Mouse (Mus musculus): ENCODE data around the gene Sh3d19. TPM values are rescaled to one million over a fixed set of nuclear protein-coding genes. Genes with fewer than 3 reads are reported as not detected.
A peak's percentile ranks its signal among the peaks of the same experiment; 100 is the strongest.
"Not testable (repeated sequence)": the region's sequence is repeated elsewhere in the genome, so short reads cannot be mapped to it uniquely, and the experiment has no call there.

The Sh3d19 gene
- total RNA-seq, 2 experiments from 2014 or later = 15.4 to 18.2 TPM

- no peak for DNase-seq
These were observed 123.0 kb downstream of the Sh3d19 start for GRCm38 (mm10) chr3:86093907-86094306.

- no peak for DNase-seq
These were observed 131.0 kb downstream of the Sh3d19 start for GRCm38 (mm10) chr3:86101956-86102355.

- no peak for DNase-seq
These were observed 132.8 kb downstream of the Sh3d19 start for GRCm38 (mm10) chr3:86103449-86104291.

DNA sequence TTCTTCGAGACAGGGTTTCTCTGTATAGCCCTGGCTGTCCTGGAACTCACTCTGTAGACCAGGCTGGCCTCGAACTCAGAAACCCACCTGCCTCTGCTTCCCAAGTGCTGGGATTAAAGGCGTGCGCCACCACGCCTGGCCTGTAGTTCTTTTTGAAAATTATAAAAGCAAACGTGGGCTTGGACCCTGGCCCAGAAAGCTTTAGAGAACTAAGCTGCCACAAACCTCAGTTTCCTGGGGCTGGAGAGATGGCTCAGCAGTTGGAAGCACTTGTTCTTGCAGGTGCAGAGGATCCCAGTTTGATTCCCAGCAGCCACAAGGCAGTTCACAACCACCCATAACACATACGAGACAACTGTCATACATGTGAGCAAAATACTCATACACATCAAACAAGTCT is 133.5 kb downstream of the Sh3d19 start:
- not testable (repeated sequence) for DNase-seq

DNA sequence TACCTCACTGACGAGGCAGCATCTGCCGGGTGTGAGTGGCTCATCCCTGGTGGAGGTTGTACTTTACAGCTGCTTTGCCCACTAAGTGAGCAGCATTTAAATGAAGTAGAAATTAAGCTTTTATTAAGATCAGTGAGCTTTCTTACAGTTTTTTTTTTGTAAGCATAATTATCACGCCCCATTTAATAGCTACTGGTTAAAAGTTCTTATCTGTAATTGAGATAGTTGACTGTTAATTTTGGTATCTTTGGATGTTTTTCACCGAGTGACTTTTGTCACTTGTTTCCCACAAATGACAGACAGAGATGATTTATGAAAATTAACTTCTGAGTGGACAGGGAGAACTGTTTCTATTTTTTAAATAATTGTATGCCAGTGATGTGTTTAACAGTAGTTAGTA is 134.0 kb downstream of the Sh3d19 start:
- no peak for DNase-seq

DNA sequence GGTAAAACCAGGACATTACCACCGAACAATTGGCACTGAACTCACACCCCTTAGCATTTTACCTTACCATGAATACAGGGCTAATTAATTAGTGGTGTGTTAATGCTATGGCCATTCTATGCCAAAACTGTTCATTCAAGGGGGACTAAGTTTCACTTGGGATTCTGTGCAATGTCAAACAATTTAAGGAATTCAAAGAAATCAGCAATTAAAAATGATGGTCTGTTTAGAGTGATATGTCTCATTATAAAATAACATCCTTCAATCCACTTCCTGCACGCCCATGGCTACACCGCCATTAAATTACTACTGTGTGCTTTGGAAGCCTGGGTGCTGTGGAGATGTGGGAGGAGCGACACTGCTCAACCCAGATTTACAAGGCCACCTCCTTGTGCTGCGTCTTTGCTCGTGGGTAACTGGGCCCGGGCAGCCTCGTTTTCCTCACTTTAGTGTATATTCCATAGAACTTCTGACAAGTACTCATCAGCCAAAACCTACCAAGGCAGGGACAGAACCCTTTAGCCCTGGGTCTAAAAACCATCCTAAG is 135.2 kb downstream of the Sh3d19 start:
- DNase-seq = no peak

GRCm38 (mm10) chr3:86107637-86108539 is 137.0 kb downstream of the Sh3d19 start:
- no peak for DNase-seq

GRCm38 (mm10) chr3:86108576-86108975 is 137.7 kb downstream of the Sh3d19 start:
- no peak for DNase-seq

DNA sequence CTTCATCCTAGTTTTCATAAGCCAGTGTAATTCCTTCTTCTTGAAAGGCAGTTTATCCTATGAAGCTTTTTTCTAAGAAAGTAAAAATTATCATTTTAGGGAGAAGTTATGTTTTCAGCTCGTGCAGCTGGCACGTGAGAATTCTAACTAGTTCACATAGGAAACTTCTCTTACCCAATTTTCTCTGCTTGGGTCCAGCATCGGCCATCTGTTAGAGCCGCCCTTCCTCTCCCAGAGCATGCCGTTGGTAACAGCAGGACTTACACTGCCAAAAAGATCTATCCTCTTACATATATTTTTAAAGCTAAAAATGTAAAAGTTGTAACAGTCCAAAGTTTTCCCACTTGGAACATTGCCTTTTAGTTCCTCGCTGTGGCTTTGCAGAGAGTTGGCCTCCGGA is 138.2 kb downstream of the Sh3d19 start:
- DNase-seq = no peak

GRCm38 (mm10) chr3:86110077-86110476 is 139.2 kb downstream of the Sh3d19 start:
- peak; percentile 46 to 68 for DNase-seq

DNA sequence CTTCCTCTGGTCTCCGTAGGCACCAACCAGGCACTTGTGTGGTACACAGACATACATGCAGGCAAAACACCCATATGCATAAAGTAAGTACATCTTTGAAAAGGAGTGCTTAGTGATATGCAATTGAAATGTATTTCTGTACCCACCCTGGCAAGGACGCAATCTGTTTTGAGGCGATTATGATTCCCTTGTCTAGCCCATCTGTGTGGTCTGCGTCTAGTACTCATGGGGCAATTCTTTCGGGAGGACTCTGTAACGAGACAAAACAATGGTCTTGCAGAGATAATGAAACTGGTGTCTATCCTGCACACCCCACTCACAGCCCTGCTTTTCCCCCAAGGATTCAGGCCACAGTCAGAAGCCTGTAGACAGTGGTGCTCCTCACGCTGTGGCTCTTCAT is 141.9 kb downstream of the Sh3d19 start:
- DNase-seq = no peak

DNA sequence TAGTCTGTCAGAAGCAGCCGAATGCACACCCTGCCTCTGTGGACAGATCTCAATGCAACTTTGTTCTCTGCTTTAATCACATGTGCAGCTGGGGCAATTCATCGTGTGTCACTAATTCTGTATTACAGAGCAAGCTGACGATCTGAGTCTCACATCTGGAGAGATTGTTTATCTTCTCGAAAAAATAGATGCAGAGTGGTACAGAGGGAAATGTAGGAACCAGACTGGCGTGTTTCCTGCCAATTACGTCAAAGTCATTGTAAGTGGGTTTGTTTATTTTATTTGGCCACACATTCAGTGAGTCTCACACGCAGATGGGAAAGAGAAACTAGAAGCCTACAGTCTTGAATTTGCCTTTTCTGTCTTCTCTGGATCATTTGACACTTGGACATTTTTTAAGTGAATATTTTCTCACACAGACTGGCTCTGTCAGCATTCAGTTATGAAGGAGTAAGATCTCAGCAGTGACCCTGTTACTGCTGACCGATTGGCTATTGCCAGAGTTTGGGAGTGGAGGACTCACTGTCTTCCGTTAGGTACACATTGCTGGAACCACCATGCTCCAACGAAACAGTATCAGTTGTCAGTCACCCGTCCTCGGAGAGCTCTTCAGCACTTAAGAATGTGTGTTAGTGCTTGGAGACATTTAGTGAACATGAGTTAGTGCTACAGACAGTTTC is 143.9 kb downstream of the Sh3d19 start:
- DNase-seq = peak; percentile 64 to 66

GRCm38 (mm10) chr3:86116951-86117350 is 146.0 kb downstream of the Sh3d19 start:
- DNase-seq = no peak

DNA sequence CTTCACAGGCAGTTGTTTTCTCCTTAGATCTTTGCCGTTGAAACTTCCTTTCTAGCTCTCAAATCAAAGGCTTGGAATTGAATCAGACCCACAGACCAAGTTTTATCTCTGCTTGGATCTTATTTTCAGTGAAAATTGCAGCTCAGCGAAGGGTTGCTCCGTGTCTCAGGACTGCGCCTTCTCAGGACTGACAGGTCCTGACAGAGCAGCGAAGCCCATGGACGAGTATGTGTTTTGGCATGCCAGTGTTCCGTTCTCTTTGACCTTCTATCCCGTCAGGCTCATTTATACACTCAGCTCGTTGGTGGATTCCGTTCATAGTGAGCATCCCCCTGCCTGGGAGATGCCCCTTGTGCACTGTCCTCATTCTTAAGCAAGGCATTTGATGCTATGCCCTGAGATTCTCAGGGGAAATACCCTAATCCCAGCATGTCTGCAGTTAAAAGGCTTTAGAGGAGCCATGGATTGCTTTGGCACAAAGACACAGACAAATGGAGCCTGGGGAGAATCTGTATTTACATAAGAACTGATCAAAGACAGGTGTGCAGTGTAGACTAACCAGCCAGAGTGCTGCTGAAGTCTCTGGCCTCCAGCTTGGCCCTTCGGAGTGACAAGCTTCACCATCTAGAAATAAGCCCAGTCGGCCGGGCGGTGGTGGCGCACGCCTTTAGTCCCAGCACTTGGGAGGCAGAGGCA is 148.5 kb downstream of the Sh3d19 start:
- no peak for DNase-seq

- DNase-seq = no peak
These were observed 151.2 kb downstream of the Sh3d19 start for GRCm38 (mm10) chr3:86122156-86122555.

- DNase-seq = no peak
These were observed 152.4 kb downstream of the Sh3d19 start for GRCm38 (mm10) chr3:86123251-86123746.

DNA sequence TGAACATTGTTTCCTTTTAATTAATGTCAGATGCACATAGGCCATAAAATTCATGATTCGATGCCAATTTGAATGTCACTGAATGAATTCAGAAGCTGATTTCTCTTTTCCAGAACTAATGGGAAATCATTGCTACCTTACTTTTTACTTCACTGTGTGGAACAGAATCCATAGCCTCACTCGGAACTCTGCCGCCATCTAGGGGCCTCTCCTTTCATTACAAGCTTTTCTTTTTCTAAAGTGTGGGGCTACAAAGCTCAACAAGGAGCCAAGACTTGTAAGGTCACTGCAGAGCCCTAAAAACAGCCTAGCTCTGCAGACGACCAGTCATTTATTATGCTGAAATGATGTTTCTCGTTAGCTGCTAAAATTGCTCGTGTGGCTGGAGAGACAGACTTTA is 158.8 kb downstream of the Sh3d19 start:
- peak; percentile 43 to 85 for DNase-seq

DNA sequence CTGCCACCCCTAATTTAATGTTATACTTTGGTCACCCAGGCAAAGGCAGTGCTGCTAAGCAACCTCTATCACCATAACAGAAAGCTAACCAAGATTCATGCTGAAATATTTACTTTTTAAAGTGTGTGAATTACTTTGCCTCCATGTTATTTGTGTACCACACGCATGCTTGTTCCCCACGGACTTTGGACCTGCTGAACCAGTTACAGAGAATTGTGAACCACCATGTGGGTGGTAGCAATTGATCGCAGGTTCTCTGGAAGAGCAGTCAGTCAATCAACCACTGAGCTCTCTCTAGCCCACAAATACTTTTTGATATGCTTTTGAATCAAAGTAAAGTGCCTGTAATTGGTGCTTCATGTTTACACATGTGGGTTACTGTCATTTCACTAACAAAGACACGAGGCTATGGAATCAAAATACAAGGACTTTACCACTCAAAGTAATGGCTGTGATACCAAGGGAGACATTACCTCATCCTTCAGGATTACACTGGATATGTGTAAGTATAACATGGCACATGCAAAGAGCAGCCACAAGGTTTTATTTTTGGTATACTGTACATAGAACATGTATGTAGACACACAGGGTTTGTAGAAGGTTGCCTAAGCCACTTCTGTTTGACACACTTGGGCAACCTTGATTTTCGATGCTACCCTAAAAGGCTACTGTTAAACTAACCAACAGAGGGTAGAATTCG is 164.2 kb downstream of the Sh3d19 start:
- DNase-seq = no peak

DNA sequence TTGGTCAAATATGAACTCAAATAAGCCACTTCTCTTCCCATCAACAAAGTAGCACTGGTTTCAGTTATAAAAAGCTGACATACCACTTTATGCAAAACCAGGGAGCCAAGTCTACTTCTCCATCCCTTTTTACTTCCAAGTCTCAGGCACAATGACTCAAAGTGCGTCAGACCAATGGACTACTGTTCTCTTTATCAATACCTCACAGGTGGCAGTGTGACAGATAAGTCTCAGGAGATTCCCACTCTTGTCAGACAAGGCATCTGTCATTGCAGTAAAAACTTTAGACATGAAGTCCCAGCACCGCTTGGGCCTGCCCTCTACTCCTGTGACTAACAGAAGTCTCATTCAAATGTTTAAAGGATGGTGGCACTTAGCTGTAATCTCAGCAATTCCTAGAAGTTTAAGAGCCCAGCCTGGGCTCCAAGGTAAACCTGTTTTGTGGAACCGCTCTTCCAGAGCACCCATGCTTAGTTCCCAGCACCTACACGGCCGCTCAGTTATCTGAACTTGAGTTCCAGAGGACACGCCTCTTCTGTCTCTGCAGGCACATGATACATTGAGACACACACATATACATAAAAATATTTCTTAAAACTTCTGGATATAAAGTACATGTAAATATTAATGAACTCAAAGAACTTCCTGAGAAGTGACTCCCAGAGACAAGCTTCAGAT is 165.1 kb downstream of the Sh3d19 start:
- DNase-seq = no peak

DNA sequence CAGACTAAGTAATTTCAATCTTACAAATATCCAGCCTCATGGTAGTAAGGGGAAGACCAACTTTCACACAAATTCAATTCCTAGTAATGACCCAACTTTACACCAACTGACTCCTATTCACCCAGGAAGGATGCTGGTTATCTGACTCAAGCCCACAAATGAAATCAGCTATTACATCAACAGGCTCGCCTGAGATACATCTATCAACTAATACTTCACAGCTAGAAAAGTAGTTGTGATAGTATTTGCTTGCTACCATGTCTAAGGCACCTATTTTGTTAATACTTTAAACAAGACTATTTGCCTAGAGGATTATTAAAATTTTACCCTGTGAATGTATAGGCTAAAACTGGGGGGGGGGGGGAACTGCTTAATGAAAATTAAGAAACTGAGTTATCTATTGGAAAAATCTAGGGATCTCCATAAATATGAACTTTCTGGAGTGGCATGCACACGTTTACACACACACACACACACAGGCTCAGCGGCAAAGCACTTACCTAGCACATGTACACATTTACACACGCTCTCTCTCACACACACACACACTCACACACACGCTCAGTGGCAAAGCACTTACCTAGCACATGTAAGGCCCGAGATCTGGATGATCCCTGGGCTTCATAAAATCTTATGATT is 166.1 kb downstream of the Sh3d19 start:
- no peak for DNase-seq
